9 mouse cellular contexts compared by ENCODE assay signal in the genomic region with DNA sequence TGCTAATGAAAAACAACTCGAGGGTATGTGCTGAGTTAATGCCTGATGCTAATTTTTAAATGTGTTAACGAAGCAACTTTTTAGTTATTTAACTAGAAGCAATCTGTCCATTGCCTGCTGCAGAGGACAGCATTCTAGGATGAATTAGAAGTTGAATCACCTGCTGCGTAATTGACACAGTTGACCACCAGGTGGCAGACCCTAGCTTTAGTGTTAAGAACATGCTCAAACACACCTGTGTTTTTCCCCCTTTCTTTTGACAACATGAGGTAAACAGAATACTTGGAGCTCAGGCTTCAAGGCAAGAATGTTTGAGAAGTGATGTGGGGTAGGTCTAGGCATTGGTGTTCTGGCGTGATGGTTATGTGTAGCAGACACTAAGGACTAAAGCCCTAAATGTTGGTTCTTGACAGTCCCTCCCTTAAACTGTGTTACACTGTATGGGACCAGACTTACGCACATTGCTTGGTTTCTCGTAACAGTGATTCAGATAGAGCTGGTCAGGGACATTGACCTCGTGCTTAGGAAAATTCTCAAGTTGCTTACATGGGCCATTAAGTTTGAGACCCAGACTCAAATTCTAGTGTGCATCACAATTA. TPM values are rescaled to one million over a fixed set of nuclear protein-coding genes. Genes with fewer than 3 reads are reported as not detected.
A peak's percentile ranks its signal among the peaks of the same experiment; 100 is the strongest.
DNase-seq lines count a peak whose midpoint lies in the region; TF ChIP-seq lines count a peak whose summit lies in the region.
"Had no signal": no experiment of that assay in that cellular context is flagged by ENCODE, and none has a peak within 500 bp of the region (broad histone marks: within the 10 kb centered on the region; RNA-seq: fewer than 3 reads in every experiment).

No protein-coding gene starts in this region.

- peak; percentile 64 to 66 (median 66) for TF ChIP-seq CTCF in MEL (IDR thresholded peaks at IDR 0.05 in 2 of 3, conservative IDR thresholded peaks at IDR 0.05 in 1 of 3; ENCODE audit: control insufficient read depth in 1 of 3, insufficient read depth in 1 of 3, low read depth in 2 of 3, low read length in 3 of 3, poor library complexity in 1 of 3, severe bottlenecking in 1 of 3)
- peak; percentile 56; the same call in 1 of the 2 replicates for TF ChIP-seq CTCF in cerebellum, adult 2 months (IDR thresholded peaks at IDR 0.05; ENCODE audit: borderline replicate concordance, insufficient read depth, low read depth, low read length)

- no peak overlapping the region for H3K27ac ChIP-seq in heart, embryonic 10.5 days
- H3K27ac ChIP-seq in MEL (ENCODE audit: control insufficient read depth, low read depth, low read length), result no peak overlapping the region
- no peak overlapping the region for H3K27ac ChIP-seq in cerebellum, adult 2 months (ENCODE audit: insufficient read depth, low read length)

- no peak for TF ChIP-seq POLR2A in MEL (IDR thresholded peaks at IDR 0.05; ENCODE audit: control insufficient read depth in 1 of 2, insufficient read depth in 1 of 2, low read depth in 1 of 2, low read length in 2 of 2, poor library complexity in 1 of 2)
- no peak for TF ChIP-seq POLR2A in cerebellum, adult 2 months (IDR thresholded peaks at IDR 0.05; ENCODE audit: borderline replicate concordance, insufficient read depth, low read length)

- peak; percentile 82 for DNase-seq in heart, adult 11 months
- DNase-seq in heart, embryonic 10.5 days (ENCODE audit: low spot score), result no peak
- DNase-seq in MEL (ENCODE audit: low read depth, low spot score), result peak; percentile 54
- DNase-seq in cerebellum, adult 2 months, result peak; percentile 54 to 69
- peak; percentile 37 to 62 for DNase-seq in frontal cortex, postnatal 25 days (ENCODE audit: low spot score in 2 of 2)
- peak; percentile 77 for DNase-seq in kidney, postnatal 10 days
- peak; percentile 75 for DNase-seq in lung, postnatal 36 days
- DNase-seq in right cerebral cortex, postnatal 10 days (ENCODE audit: low spot score in 2 of 2), result peak; percentile 60 to 69

- H3K79me2 ChIP-seq in MEL (ENCODE audit: control insufficient read depth, insufficient read depth, low read length, poor library complexity), result no peaks in the 10 kb centered on the region

- TF ChIP-seq RAD21 in MEL (IDR thresholded peaks at IDR 0.05; ENCODE audit: low read depth, low read length), result peak; percentile 55

- no peaks in the 10 kb centered on the region for H3K27me3 ChIP-seq in heart, embryonic 10.5 days (ENCODE audit: insufficient read depth, poor library complexity, severe bottlenecking)
- H3K27me3 ChIP-seq in MEL (ENCODE audit: control insufficient read depth in 1 of 2, insufficient read depth in 2 of 2, low read length in 2 of 2), result no peaks in the 10 kb centered on the region; a peak in 2 of 4 replicates
- H3K27me3 ChIP-seq in cerebellum, adult 2 months (ENCODE audit: control insufficient read depth, insufficient read depth, low read length), result no peaks in the 10 kb centered on the region

- WGBS in heart, embryonic 10.5 days, result 39% methylated on average over 7 of the region's 7 CpGs
- 50% methylated on average over 7 of the region's 7 CpGs for WGBS in cerebellum, adult 2 months

- no peak for TF ChIP-seq EP300 in MEL (IDR thresholded peaks at IDR 0.05; ENCODE audit: low read depth in 1 of 2, low read length in 2 of 2)

- no peaks in the 10 kb centered on the region for H3K9me3 ChIP-seq in heart, embryonic 10.5 days
- H3K9me3 ChIP-seq in MEL (replicated peaks; ENCODE audit: insufficient read depth, low read length), result no peaks in the 10 kb centered on the region

- no peak overlapping the region for H3K4me3 ChIP-seq in heart, embryonic 10.5 days
- no peak overlapping the region for H3K4me3 ChIP-seq in MEL (ENCODE audit: control insufficient read depth in 1 of 2, insufficient read depth in 1 of 2, low read depth in 2 of 2, low read length in 2 of 2)
- no peak overlapping the region for H3K4me3 ChIP-seq in cerebellum, adult 2 months (replicated peaks; ENCODE audit: insufficient read depth, low read depth, low read length)
- H3K4me3 ChIP-seq: myocyte had no signal

- no peak overlapping the region for H3K9ac ChIP-seq in MEL (ENCODE audit: control insufficient read depth, low read depth, low read length, poor library complexity, severe bottlenecking)

- peaks cover 17% of the 10 kb centered on the region; the same call in 1 of the 2 replicates for H3K36me3 ChIP-seq in heart, embryonic 10.5 days
- H3K36me3 ChIP-seq in MEL (ENCODE audit: control insufficient read depth in 1 of 2, insufficient read depth in 2 of 2, low read length in 2 of 2), result no peaks in the 10 kb centered on the region

- H3K4me1 ChIP-seq in heart, embryonic 10.5 days, result no peaks in the 10 kb centered on the region
- H3K4me1 ChIP-seq in MEL (ENCODE audit: control insufficient read depth in 1 of 2, insufficient read depth in 2 of 2, low read length in 2 of 2), result no peaks in the 10 kb centered on the region
- no peaks in the 10 kb centered on the region for H3K4me1 ChIP-seq in cerebellum, adult 2 months (ENCODE audit: control insufficient read depth, insufficient read depth, low read length)

TF ChIP-seq in MEL, 35 proteins besides CTCF, POLR2A, EP300 and RAD21:
- TF ChIP-seq ZC3H11A (IDR thresholded peaks at IDR 0.05; ENCODE audit: low read depth, low read length) (peak; percentile 37; the same call in 1 of the 2 replicates), ELF1 (IDR thresholded peaks at IDR 0.05; ENCODE audit: low read depth, low read length) (no peak), ZNF384 (IDR thresholded peaks at IDR 0.05; ENCODE audit: low read depth, low read length) (no peak), SMC3 (IDR thresholded peaks at IDR 0.05; ENCODE audit: low read depth, low read length) (peak; percentile 80), MYC (IDR thresholded peaks at IDR 0.05; ENCODE audit: low read depth, low read length) (no peak)

RNA-seq across cellular contexts. Expression of a gene that starts 22.8 kb away (rescaled TPM):
- 1.7 and 2.0 TPM in 2 replicates for polyA plus RNA-seq in heart, embryonic 10.5 days (2016; fragmentation: Nextera tagmentation; extraction: Ambion mirVana)
- total RNA-seq in MEL (2012; rRNA removed), result not detected in 2 replicates
- not detected for polyA plus RNA-seq in MEL (2012; ENCODE audit: insufficient read depth in 1 of 2, insufficient read length in 2 of 2, low read depth in 1 of 2, low replicate concordance in 2 of 2, missing spikeins in 1 of 2)
- 2.4 and 3.0 TPM in 2 replicates for polyA plus RNA-seq in cerebellum, adult 2 months (2012; rRNA removed)

RNA-seq across cellular contexts. Expression of a gene that starts 58.7 kb away (rescaled TPM):
- polyA plus RNA-seq in heart, embryonic 10.5 days (2016; fragmentation: Nextera tagmentation; extraction: Ambion mirVana), result 0.30 and 0.73 TPM in 2 replicates
- total RNA-seq in MEL (2012; rRNA removed), result not detected in 2 replicates
- polyA plus RNA-seq in MEL (2012; ENCODE audit: insufficient read depth in 1 of 2, insufficient read length in 2 of 2, low read depth in 1 of 2, low replicate concordance in 2 of 2, missing spikeins in 1 of 2), result not detected
- 16.1 and 17.5 TPM in 2 replicates for polyA plus RNA-seq in cerebellum, adult 2 months (2012; rRNA removed)
- polyA plus RNA-seq: myocyte had no signal
